Mouse (Mus musculus): ENCODE results near the gene Ogfod1. TPM values are rescaled to one million over a fixed set of nuclear protein-coding genes. Genes with fewer than 3 reads are reported as not detected.

The Ogfod1 gene
- total and polyA plus RNA-seq, 3 experiments: 16.6 to 31.9 (median 26.9) TPM

DNA sequence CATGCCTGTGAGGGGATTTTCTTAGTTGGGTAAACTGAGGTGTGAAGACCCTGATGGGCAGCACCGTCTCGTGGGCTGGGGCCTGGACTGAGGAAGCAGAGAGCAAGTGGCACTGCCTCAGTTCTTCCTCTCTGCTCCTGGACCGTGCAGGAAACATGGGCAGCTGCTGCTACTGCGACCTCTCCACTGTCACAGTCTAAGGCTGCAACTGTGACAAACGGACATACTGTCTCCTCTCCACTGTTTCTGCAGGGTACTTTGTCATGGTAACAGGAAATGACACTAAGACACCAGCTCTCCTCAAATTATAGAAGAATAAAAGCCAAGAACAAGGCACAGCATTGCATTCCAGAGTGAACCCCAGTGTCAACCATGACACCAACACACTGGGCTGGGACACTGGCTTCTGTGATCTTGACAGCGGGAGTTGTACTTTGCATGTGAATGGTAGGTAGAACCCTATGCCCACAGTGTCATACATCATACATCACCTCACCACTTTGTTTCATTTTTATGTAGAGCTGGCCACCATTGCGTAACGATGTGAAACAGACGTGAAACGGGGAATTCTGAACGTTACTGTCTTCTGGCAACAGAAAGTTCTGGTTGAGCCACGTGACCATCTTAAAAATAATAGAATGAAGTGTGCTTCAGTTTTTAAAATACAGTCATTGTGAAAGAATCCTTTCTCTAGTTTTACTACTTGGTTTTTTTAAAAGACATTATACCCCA lies 39.6 kb downstream of the Ogfod1 start (continued):
- TF ChIP-seq ETS1 (conservative IDR thresholded peaks at IDR 0.05; ENCODE audit: low read depth, low read length): peak; percentile 69; the same call in 1 of the 2 replicates
- no peak for TF ChIP-seq MAFK (IDR thresholded peaks at IDR 0.05; ENCODE audit: insufficient replicate concordance, low read length)
- peak; percentile 72; the same call in 1 of the 2 replicates for TF ChIP-seq IRF4 (IDR thresholded peaks at IDR 0.05; ENCODE audit: low read depth, low read length)
- no peak for TF ChIP-seq HCFC1 (IDR thresholded peaks at IDR 0.05; ENCODE audit: low read depth, low read length)
- no peak for TF ChIP-seq MAZ (IDR thresholded peaks at IDR 0.05; ENCODE audit: low read depth, low read length)
- no peak for TF ChIP-seq NELFE (IDR thresholded peaks at IDR 0.05; ENCODE audit: low read depth, low read length)

DNA sequence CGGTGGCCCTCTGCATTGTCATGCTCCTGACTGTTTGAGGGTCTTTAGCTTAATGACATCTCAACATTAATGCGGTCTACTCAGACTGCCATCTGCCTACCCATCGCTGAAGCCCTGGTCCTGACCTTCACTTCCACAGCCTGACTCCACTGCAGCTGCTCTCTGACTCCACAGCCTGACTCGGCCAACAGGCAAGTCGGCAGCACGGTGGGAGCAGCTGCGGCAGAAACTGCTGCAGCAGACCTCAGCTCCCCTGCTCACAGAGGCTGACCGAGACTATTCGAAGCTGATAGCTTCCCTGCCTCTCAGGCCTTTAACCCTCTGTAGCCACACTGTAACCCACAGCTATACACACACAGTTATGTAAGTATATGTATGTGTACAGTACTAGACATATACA lies 51.0 kb downstream of the Ogfod1 start:
- Histone ChIP-seq H3K79me2 (replicated peaks; ENCODE audit: control insufficient read depth, extremely low read depth, insufficient read depth, poor library complexity, severe bottlenecking) (no peaks in the 10 kb centered on the region), H3K27ac (ENCODE audit: insufficient read depth, low read depth) (no peak overlapping the region), H3K9me3 (replicated peaks; ENCODE audit: low read length) (no peaks in the 10 kb centered on the region), H3K4me3 (replicated peaks in 1 of 3; ENCODE audit: low read depth in 2 of 3, low read length in 2 of 3, poor library complexity in 1 of 3) (no peak overlapping the region), H3K4me1 (ENCODE audit: control insufficient read depth in 1 of 2, insufficient read depth in 2 of 2) (peaks cover 7 to 10% of the 10 kb centered on the region in 2 experiments; a peak in 3 of 4 replicates), H3K4me2 (ENCODE audit: insufficient read depth, low read depth, poor library complexity, severe bottlenecking) (no peak overlapping the region), H3K9ac (ENCODE audit: insufficient read depth, low read depth) (no peak overlapping the region), H3K27me3 (replicated peaks) (no peaks in the 10 kb centered on the region), H3K36me3 (replicated peaks in 1 of 2; ENCODE audit: control insufficient read depth in 1 of 2, insufficient read depth in 1 of 2, low read length in 1 of 2) (peaks cover 0 to 28% of the 10 kb centered on the region in 2 experiments)
- no peak for DNase-seq (ENCODE audit: extremely low read depth)
- no peak for TF ChIP-seq SMC3 (IDR thresholded peaks at IDR 0.05; ENCODE audit: low read depth, low read length)
- TF ChIP-seq HCFC1 (IDR thresholded peaks at IDR 0.05; ENCODE audit: low read depth, low read length): no peak
- no peak for TF ChIP-seq CHD1 (IDR thresholded peaks at IDR 0.05; ENCODE audit: low read depth, low read length)
- no peak for TF ChIP-seq MEF2A (IDR thresholded peaks at IDR 0.05; ENCODE audit: borderline replicate concordance, low read depth, low read length)
- TF ChIP-seq KAT2A (IDR thresholded peaks at IDR 0.05; ENCODE audit: insufficient replicate concordance, low read length): no peak
- no peak for TF ChIP-seq MAX (IDR thresholded peaks at IDR 0.05; ENCODE audit: low read length)
- no peak for TF ChIP-seq CTCF (conservative IDR thresholded peaks at IDR 0.05 in 1 of 2, IDR thresholded peaks at IDR 0.05 in 1 of 2; ENCODE audit: low read depth in 2 of 2, low read length in 2 of 2)
- TF ChIP-seq PAX5 (IDR thresholded peaks at IDR 0.05; ENCODE audit: low read length): no peak
- dilution Hi-C loops (cut with MboI; ENCODE audit: extremely low pct_ligation_motif_present, extremely low pct_unique_long_range_greater_than_20kb, low sequenced_read_pairs) (no loop called here), in situ Hi-C loops (cut with MboI; ENCODE audit: low pct_ligation_motif_present, low pct_unique_long_range_greater_than_20kb, low sequenced_read_pairs) (no loop called here)

DNA sequence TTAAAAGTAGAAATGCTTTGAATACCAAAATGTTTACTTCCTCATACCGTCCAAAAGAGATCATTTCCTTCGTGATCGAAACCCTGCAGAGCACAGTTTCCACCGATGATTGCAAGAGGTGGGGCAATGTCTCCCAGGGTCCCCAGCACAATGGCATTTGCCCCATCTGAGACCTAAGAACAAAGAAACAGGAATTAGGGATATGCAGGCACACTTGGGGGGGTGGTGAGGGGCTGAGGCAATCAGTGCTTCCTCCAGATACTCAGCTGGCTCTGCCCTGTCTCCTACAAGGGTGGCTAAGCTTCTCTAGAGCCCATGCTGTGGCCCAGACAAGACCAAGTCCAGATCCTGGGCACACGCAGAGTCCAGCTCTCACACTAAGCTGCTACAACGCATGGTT lies 52.7 kb downstream of the Ogfod1 start:
- H3K27ac ChIP-seq (ENCODE audit: insufficient read depth, low read depth): no peak overlapping the region
- H3K4me2 ChIP-seq (ENCODE audit: insufficient read depth, low read depth, poor library complexity, severe bottlenecking): no peak overlapping the region
- TF ChIP-seq MAFK (IDR thresholded peaks at IDR 0.05; ENCODE audit: insufficient replicate concordance, low read length) (no peak), RAD21 (IDR thresholded peaks at IDR 0.05; ENCODE audit: low read depth, low read length) (no peak), BHLHE40 (IDR thresholded peaks at IDR 0.05; ENCODE audit: low read depth, low read length) (no peak), TCF12 (IDR thresholded peaks at IDR 0.05; ENCODE audit: low read depth, low read length) (no peak), PAX5 (IDR thresholded peaks at IDR 0.05; ENCODE audit: low read length) (no peak), USF2 (conservative IDR thresholded peaks at IDR 0.05; ENCODE audit: low read depth, low read length) (no peak), E2F4 (IDR thresholded peaks at IDR 0.05; ENCODE audit: insufficient replicate concordance, low read depth, low read length) (no peak), ETS1 (conservative IDR thresholded peaks at IDR 0.05; ENCODE audit: low read depth, low read length) (no peak), ZNF384 (IDR thresholded peaks at IDR 0.05; ENCODE audit: low read depth, low read length) (no peak), ZKSCAN1 (IDR thresholded peaks at IDR 0.05; ENCODE audit: borderline replicate concordance, low read depth, low read length) (no peak), CTCF (conservative IDR thresholded peaks at IDR 0.05 in 1 of 2, IDR thresholded peaks at IDR 0.05 in 1 of 2; ENCODE audit: low read depth in 2 of 2, low read length in 2 of 2) (no peak), GABPA (IDR thresholded peaks at IDR 0.05; ENCODE audit: insufficient replicate concordance, low read depth, low read length) (no peak), UBTF (IDR thresholded peaks at IDR 0.05; ENCODE audit: low read depth, low read length) (no peak)
- no peak for DNase-seq (ENCODE audit: extremely low read depth)
- dilution Hi-C loops (cut with MboI; ENCODE audit: extremely low pct_ligation_motif_present, extremely low pct_unique_long_range_greater_than_20kb, low sequenced_read_pairs) (no loop called here), in situ Hi-C loops (cut with MboI; ENCODE audit: low pct_ligation_motif_present, low pct_unique_long_range_greater_than_20kb, low sequenced_read_pairs) (no loop called here)
- H3K9ac ChIP-seq (ENCODE audit: insufficient read depth, low read depth): no peak overlapping the region
- peaks cover 7 to 18% of the 10 kb centered on the region in 2 experiments; a peak in 3 of 4 replicates for H3K4me1 ChIP-seq (ENCODE audit: control insufficient read depth in 1 of 2, insufficient read depth in 2 of 2)
- H3K36me3 ChIP-seq (replicated peaks in 1 of 2; ENCODE audit: control insufficient read depth in 1 of 2, insufficient read depth in 1 of 2, low read length in 1 of 2): peaks cover 0 to 26% of the 10 kb centered on the region in 2 experiments
- no peaks in the 10 kb centered on the region for H3K79me2 ChIP-seq (replicated peaks; ENCODE audit: control insufficient read depth, extremely low read depth, insufficient read depth, poor library complexity, severe bottlenecking)
- H3K4me3 ChIP-seq (replicated peaks in 1 of 3; ENCODE audit: low read depth in 2 of 3, low read length in 2 of 3, poor library complexity in 1 of 3): no peak overlapping the region
- no peaks in the 10 kb centered on the region for H3K27me3 ChIP-seq (replicated peaks)
- no peaks in the 10 kb centered on the region for H3K9me3 ChIP-seq (replicated peaks; ENCODE audit: low read length)
